Mouse (Mus musculus) right cerebral cortex, postnatal 36 days (tissue): Measurements from ENCODE around the gene Hdac5.
A peak's percentile ranks its signal among the peaks of the same experiment; 100 is the strongest.

Source experiments
- DNase-seq, 2 experiments: peaks; one replicate each; pipeline ENCODE4 v3.0.0; 2022; ENCODE audit warnings: low spot score in 2 of 2, mixed read lengths in 1 of 2

Gene Hdac5

DNA sequence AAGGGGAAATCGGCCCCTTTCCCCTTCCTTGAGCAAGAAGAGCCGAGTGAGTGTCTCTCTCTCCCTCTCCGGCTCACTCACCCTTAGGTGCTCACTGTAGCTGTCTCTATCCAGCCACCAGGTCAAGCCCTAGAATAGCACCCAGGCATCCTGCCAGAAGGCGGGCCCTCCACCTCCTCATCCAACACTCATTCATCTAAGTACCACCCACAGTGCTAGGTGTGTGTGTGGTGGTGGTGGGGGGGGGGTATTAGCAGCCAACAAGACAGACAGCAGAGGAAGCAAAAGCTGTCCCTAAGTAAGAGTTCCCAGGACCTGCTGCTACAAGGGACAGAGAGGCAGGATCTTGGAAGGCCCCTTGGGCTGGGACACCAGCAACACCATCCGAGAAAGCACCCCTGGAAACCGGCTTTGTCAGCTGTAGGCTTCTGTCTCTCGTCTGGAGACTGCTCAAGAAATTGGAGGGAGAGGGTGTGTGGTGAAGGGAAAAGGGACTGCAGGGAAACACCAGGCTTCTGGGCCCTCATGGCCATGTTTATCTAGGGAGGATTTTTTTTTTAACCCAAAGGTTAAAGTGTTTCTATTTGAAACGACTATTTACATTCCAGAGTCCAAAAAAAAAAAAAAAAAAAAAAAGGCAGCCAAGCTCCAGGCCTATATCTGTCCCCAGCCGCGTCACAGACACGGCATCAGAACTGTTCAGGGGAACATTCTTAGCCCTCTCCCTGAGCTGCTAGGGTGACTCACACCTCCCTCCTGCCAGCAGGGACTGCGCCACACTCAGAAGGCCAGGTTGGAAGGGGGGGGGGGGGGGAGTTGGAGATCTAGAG, 13.7 kb downstream of the Hdac5 start:
- DNase-seq, result peak; percentile 52 to 70

DNA sequence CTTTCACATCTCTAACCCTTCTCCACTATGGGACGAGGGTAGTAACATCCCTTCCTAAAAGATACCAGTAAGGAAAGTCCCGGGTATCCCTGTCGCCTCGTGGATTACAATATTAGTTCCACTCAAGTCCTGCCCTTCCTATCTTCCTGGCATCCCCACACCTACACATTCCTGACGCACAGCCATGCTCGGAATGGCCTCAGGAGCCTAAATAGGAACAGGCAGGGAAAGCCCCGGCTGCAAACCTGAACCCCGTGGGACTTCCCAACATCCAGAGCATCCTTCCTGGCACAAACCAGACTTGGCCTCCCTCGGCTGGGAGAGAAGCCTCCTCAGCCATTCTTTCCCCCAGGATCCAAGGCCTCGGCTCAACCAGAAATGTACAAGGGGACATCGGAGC, 14.5 kb downstream of the Hdac5 start:
- no peak for DNase-seq

- DNase-seq, result no peak
These were observed 15.4 kb downstream of the Hdac5 start for GRCm38 (mm10) chr11:102214430-102215156.

DNA sequence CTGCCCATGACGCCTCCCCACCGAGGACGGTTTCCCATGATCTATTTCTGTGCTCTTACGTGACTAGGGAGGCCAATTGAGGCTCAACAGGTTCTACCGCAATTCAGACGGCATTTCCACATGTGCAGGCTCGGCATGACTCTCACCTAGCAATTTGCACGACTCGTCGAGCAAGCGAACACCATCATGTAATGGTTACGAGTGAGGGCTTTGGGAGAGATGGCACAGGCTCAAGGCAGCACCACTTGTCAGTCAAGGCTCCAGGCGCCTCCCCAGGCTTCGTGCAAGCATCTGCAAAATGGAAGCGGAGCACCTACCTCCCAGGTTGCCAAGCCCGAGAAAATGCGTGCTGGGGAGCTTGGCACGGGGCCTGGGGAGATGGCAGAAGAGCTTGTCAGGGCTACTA, 18.0 kb downstream of the Hdac5 start:
- DNase-seq, result no peak

GRCm38 (mm10) chr11:102211011-102211410, 19.0 kb downstream of the Hdac5 start:
- no peak for DNase-seq

DNA sequence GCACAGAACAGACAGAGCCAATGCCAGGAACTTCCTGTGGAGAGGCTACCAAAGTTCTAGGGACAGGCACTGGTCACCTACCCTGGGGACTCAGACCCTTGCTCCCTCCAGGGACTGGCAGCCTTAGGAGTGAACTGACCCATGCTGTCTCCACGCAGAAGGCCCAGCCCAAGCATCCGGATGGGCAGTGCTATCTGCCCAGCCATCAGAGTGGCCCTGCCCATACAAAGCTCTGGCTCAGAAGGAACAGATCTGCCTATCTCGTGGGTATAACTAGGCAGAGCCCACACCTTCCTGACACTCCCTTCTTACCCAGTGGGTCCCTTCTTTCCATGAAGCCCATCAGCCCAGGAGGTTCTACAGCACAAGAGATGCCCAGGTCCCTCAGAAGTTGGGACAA, 19.8 kb downstream of the Hdac5 start:
- DNase-seq, result no peak

GRCm38 (mm10) chr11:102209742-102210141, 20.2 kb downstream of the Hdac5 start:
- no peak for DNase-seq

GRCm38 (mm10) chr11:102208846-102209245, 21.1 kb downstream of the Hdac5 start:
- DNase-seq, result no peak

- DNase-seq, result no peak
These were observed 21.9 kb downstream of the Hdac5 start for GRCm38 (mm10) chr11:102207825-102208777.

GRCm38 (mm10) chr11:102206481-102206880, 23.5 kb downstream of the Hdac5 start:
- no peak for DNase-seq

DNA sequence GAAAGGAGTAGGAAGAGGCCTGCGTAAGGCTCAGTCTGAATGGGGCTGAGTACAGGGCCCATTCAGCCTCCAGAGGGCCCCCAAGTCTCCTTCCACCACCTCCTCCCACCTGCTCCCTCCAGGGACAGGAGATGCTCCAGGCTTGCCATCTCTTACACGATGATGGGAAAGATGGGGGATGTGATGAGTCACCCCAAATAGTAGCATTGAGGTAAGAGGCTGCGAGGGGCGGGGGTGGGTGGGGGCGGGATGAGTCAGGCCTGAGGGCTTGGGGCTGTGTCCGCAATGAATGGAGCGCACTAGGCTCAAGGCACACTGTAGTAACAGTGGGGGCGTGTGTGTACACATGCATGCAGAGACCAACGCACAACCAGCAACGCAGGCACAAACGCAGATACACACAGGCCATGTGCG, 28.6 kb downstream of the Hdac5 start:
- peak; percentile 64 to 83 for DNase-seq

- no peak for DNase-seq
These were observed 30.1 kb downstream of the Hdac5 start for GRCm38 (mm10) chr11:102199856-102200255.

DNA sequence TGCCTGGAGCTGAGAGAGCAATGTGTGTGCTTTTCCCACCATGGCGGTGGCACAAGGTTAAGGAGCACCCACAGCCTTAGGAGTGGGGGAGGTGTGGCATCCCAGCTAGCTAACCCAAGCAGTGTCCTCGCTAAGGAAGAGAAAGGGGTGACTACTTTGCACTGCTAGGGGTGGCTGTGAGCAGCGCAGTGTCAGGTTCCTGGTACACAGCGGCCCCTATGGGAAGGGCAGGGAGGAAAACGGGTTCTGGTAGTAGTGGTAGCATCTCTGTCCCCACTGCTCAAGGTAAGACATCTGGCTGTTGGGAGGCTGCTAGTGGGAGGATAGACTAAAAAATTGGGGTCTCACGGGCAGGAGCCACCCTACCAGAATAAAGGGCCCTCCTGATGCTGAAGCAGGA, 31.7 kb downstream of the Hdac5 start:
- no peak for DNase-seq

DNA sequence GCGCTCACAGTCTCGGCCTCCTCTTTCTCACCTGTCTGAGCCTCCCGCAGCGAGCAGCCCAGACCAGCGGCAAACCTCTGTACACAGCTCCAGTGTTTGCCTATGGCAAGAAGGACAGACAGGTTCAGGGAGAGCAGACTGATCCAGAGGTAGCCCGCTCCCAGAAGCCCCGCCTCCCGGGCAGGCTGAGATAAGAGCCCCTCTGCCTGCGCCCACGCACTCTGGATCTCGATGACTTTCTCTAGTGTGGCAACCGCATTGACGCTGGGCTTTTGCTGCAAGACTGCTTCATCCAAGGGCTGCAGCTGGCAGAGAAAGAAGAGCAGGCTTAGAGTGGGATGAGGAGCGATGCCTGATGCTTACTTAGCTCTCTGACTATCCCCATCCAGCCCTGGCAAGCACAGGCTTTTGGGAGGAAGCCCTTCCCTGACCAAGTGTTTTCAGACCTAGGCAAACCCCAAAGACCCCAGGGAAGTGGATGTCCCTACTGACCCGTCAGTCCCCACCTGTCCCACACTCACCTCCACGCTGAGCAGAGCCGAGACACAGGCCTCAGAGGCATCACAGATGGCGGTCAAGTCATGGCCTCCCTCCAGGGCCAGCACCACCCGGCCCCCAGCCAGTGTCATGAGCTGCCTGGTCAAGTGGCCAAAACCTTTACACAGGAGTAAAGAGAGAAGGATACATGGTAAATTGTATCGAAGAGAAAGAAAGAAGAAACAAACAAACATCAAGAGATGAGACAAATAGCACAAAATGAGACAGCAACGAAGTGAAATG, 33.8 kb downstream of the Hdac5 start:
- no peak for DNase-seq

DNA sequence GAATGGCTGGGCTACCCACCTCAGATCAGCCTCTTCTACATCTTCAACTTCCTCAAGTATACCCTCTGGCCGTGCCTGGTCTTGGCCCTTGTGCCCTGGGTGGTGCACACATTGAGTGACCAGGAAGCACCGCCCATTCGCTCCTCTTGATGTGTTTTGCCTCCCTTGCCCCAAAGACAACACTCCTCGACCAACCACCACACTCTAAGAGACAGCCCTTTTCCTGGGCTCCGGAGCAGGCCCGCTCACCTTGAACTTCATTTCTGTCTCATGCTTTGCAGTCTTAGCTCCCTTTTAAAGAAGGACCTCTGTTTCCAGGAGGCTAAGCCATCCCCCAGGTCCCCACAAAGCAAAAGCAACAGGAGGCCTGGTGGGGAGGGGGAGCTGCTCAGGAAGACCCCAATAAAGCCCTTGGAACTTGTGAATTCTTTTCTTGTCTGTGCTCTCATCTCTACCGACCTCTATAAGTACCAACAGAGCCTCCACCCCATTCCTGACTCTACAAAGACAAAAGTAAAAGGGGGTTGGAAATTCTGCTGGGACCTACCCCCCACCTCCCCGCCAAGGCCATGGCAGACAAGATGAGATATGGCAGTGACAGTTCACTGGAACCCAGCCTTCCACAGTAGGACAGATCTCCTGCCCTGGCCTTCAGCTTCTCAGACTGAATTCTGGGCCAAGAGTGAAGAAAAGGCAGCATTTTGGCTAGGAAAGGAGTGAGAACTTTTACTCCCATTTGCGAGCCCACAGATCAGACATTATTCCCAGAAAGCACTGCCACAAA, 36.1 kb downstream of the Hdac5 start:
- DNase-seq, result no peak

DNA sequence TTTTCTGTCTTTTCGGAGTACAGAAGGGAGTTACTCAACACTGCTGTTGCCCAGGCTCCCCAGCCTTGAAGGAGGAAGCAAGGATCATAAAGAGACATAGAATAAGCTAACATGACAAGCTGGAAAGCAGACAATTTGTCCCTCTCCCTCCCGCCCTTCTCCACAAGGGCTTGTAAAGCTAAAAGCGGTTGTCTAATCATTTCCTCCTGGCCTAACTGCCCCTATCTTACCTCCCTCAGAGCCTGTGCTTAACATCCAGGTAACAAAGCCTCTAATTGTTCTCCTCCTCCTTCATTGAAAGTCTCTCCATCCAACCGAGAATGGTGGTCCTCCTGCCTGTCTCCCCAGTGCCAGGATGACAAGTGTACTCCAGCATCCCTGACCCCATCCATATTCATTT, 39.1 kb downstream of the Hdac5 start:
- DNase-seq, result no peak

GRCm38 (mm10) chr11:102189461-102190436, 40.2 kb downstream of the Hdac5 start, which contains the start of gene G6pc3:
TSS of gene G6pc3 (plus strand) at chr11:102189620.
- peak; percentile 90 to 93 for DNase-seq

DNA sequence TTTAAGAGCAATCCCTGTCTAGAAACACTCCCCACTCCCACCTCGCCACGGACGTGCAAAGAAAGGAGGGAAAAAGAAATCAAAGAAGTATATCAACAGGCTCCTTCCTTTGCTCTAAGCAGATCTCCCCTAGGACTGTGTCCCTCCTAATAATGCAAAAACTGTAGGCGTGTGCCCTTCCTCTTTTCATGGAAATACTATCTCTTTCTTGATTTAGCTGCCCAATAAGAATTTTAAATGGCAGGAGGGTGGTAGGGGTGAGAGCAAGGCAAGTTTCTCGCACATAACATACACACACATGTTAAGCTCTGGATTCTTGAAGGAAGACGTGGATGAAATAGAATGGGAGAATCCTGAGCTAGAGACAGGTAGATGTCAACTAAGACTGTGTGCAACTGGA, 41.0 kb downstream of the Hdac5 start:
- DNase-seq, result no peak

DNA sequence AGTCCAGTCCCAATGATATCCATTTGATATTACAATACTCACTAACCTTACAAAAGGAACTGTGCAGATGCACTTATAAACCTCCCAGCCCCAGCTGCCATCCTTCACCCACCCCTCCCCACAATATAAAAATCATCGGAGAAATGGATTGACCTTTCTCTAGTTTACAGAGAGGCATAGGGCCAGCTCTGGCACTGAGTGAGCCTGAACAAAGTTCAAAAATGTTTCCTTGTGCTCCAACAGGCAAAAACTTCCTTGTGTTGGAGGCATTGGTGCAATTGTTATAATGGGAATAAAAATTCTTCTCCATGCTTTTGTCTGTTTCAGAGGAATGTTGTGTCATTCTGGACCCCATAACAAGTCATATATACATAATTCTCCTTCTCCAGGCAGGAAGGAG, 43.7 kb downstream of the Hdac5 start:
- no peak for DNase-seq
